Mouse (Mus musculus) bone marrow, adult 2 months (tissue): ENCODE data around the gene Ackr1. TPM values are rescaled to one million over a fixed set of nuclear protein-coding genes. Genes with fewer than 3 reads are reported as not detected.

Experiments used
- H3K27ac ChIP-seq: fragments of 200-500 bp; 2 replicates; pipeline ENCODE4 v1.5.1; 2012; ENCODE audit warnings: low read depth, mild to moderate bottlenecking, control low read depth, inconsistent platforms, low read length; ENCODE audit not compliant: control insufficient read depth, poor library complexity, insufficient read depth
- H3K4me1 ChIP-seq: fragments of 200-500 bp; 2 replicates; pipeline ENCODE4 v1.6.1; 2011; ENCODE audit warnings: low read length; ENCODE audit not compliant: control insufficient read depth, insufficient read depth
- H3K4me3 ChIP-seq: fragments of 200-500 bp; replicated peaks from 2 replicates; pipeline ENCODE3; 2011; ENCODE audit warnings: mild to moderate bottlenecking, low read depth, low read length, control low read depth; ENCODE audit not compliant: control insufficient read depth
- CTCF ChIP-seq: fragments of 200-500 bp; IDR thresholded peaks from 2 replicates; pipeline ENCODE4 v1.5.1; 2011; ENCODE audit warnings: low read length, control low read depth; ENCODE audit not compliant: control insufficient read depth, insufficient read depth
- POLR2A ChIP-seq: fragments of 200-500 bp; IDR thresholded peaks from 2 replicates; pipeline ENCODE4 v1.6.1; 2011; ENCODE audit warnings: low read depth, mild to moderate bottlenecking, control low read depth, low read length, borderline replicate concordance; ENCODE audit not compliant: control insufficient read depth
- WGBS: fragments of 180-500 bp; shearing (Covaris S2); methylation state at CpG from one replicate; pipeline ENCODE4 v1.1.7; 2018; 5-methylcytosine and 5-hydroxymethylcytosine counted together
- polyA plus RNA-seq: library from polyadenylated mRNA; stranded (reverse); fragments of >200 nt; gene quantifications from 2 replicates; pipeline ENCODE4 v1.2.4, GENCODE M21; 2011; ENCODE audit warnings: low replicate concordance; ENCODE audit not compliant: missing spikeins, insufficient read depth, insufficient read length

The Ackr1 gene
- 25.2 and 25.7 TPM in 2 replicates for polyA plus RNA-seq

GRCm38 (mm10) chr1:173333312-173334253 is at the start of gene Ackr1:
Gene Ackr1 (minus strand): TSS chr1:173333750.
- Histone ChIP-seq H3K27ac (peak within 1 kb of the TSS; percentile 91), H3K4me3 (peak within 1 kb of the TSS; percentile 79), H3K4me1 (no peaks in the 10 kb centered on the region)
- 33% methylated on average over 9 of the region's 9 CpGs for WGBS
- TF ChIP-seq POLR2A (peak; percentile 42), CTCF (no peak)

DNA sequence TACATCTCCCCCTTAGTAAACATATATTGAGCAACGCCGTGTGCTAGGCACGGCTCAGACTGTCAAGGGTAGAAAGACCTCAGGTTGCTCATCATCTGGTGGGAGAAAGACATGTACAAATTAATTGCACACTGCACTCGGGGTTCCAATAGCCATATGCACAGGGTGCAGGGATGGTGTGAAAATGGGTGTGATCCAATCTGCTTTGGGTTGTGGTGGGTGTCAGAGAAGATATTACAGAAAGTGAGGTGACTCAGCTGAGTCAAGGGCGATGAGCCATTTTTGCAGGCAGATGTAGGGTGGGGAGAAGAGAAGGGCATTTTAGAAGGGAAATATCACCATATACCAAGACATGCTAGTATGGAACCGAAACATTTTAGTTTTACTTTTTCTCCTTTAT is 47.9 kb upstream of the Ackr1 start:
- WGBS = 76% methylated on average over 6 of the region's 6 CpGs
- Histone ChIP-seq H3K27ac (no peak overlapping the region), H3K4me1 (no peaks in the 10 kb centered on the region), H3K4me3 (no peak overlapping the region)
- TF ChIP-seq POLR2A (no peak), CTCF (no peak)

DNA sequence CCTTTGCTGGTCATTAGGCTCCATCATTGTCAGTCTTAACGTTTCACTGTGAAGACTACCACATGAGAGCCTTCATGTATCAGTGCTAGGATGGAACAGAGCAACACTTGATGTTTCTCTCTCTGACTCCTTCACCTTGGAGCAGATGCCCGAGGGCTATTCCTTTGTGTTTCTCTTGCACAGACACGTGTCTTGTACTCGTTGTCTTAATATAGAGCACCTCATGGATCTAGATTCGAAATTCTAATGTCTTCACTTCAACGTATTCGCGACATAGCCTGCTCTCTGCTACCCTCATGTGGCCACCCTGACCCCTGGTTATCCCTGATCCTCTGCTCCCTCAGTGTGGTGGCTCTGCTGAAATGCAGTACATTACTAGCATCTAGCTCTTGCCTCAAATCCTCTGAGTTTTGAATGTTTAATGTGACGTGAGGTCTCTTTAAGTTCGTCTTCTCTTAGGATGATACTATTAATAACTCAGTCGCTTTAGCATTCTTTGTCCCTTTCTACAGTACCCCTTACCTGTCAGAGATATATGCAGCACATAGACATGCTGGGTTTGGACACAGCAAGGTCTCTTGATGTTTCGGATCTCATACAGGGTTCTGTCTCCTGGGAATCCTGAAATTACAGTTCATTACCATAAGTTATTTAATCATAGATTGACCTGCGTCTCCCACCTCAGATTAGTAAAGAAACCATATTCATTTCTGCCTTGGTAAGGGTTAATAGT is 44.0 kb upstream of the Ackr1 start:
- 22% methylated on average over 13 of the region's 13 CpGs for WGBS
- Histone ChIP-seq H3K4me3 (no peak overlapping the region), H3K4me1 (no peaks in the 10 kb centered on the region), H3K27ac (no peak overlapping the region)
- TF ChIP-seq CTCF = peak; percentile 75
- TF ChIP-seq POLR2A = no peak

- 4% methylated on average over 7 of the region's 7 CpGs for WGBS
- TF ChIP-seq POLR2A (no peak), CTCF (no peak)
- no peaks in the 10 kb centered on the region for H3K4me1 ChIP-seq
- no peak overlapping the region for H3K27ac ChIP-seq
- H3K4me3 ChIP-seq = no peak overlapping the region
These were observed 40.5 kb upstream of the Ackr1 start for GRCm38 (mm10) chr1:173374020-173374419.

DNA sequence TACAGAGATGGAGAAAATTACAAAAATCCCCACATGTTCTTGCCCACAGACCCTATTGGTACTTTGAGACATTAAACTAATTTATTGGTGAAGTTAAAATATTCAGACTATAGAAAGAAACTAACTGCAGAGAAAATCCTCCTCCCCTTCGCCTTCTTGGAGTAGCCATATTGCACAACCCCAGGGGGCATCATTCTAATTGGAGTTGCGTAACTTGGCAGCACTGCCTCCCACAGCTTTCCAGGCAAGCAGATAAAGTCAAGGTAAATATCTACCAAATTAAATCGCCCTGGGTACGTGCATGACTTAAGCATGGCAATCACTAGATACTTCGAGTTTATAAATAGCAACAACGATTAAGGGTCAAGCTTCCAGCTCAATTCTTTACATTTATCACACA is 38.0 kb upstream of the Ackr1 start:
- WGBS = 71% methylated on average over 6 of the region's 6 CpGs
- TF ChIP-seq POLR2A (no peak), CTCF (no peak)

GRCm38 (mm10) chr1:173370456-173370855 is 36.9 kb upstream of the Ackr1 start:
- 69% methylated on average over 6 of the region's 6 CpGs for WGBS
- Histone ChIP-seq H3K27ac (no peak overlapping the region), H3K4me1 (peaks cover 1% of the 10 kb centered on the region; the same call in 1 of the 2 replicates), H3K4me3 (no peak overlapping the region)
- no peak for TF ChIP-seq CTCF
- TF ChIP-seq POLR2A = no peak

More for the DNA sequence above, 38.0 kb upstream of the Ackr1 start:
- H3K4me1 ChIP-seq = peaks cover 1% of the 10 kb centered on the region; the same call in 1 of the 2 replicates
- no peak overlapping the region for H3K4me3 ChIP-seq
- no peak overlapping the region for H3K27ac ChIP-seq

- Histone ChIP-seq H3K27ac (no peak overlapping the region), H3K4me3 (no peak overlapping the region), H3K4me1 (peaks cover 1% of the 10 kb centered on the region; the same call in 1 of the 2 replicates)
- no peak for TF ChIP-seq CTCF
- TF ChIP-seq POLR2A = no peak
- WGBS = 56% methylated on average over 2 of the region's 2 CpGs
These were observed 36.1 kb upstream of the Ackr1 start for GRCm38 (mm10) chr1:173369611-173370010.
